Mouse (Mus musculus) layer of hippocampus, postnatal 14 days (tissue): ENCODE measurements around the gene Pin1. TPM values are rescaled to one million over a fixed set of nuclear protein-coding genes. Genes with fewer than 3 reads are reported as not detected.
"Not testable (repeated sequence)": the region's sequence is repeated elsewhere in the genome, so short reads cannot be mapped to it uniquely, and the experiment has no call there.

Experiments
- DNase-seq, 2 experiments: peaks; one replicate each; pipeline ENCODE4 v3.0.0; 2021 to 2022; ENCODE audit warnings: low spot score in 2 of 2, mixed read lengths in 1 of 2
- total RNA-seq, 2 experiments: library from RNA; stranded (reverse); gene quantifications; 2 replicates each; pipeline ENCODE4 v1.2.3; 2021

The Pin1 gene
- total RNA-seq, 2 experiments from 2014 or later, result 33.8 to 34.0 TPM

DNA sequence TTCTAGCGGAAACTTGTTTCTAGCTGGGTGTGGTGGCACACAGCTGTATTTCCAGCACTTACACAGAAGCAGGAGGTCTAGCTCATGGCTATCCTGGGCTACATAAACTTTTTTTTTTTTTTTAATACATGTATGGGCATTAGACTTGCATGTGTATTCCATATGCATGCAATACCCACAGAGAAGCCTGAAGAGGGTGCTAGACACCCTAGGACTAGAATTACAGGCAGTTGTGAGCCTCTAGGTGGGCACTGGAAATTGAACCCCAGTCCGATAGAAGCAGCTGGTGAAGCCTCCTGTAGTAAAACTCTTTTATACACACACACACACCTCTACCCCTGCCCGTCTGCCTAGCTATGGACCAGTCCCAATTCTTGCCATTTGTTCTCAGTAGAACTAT lies 2.0 kb downstream of the Pin1 start:
- DNase-seq, result no peak

DNA sequence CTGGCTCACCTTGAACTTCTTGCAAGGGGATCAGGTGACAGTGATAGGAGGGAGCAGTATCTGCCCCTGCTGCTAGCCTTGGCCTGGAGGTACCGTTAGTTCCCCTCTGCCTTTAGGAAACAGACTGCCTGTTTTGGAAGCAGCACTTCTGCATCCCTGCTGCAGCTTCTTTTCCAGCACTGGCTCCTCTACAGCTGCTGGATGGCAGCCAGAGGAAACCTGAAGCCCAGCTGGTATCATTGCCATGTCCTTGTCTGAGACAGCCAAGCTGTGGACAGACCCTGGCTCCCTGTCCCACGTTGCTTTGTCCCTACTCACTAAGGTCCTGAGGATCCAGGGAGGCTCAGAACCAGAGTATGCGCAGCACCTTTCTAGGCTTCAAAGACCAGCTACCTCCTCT lies 5.7 kb downstream of the Pin1 start:
- DNase-seq, result no peak

DNA sequence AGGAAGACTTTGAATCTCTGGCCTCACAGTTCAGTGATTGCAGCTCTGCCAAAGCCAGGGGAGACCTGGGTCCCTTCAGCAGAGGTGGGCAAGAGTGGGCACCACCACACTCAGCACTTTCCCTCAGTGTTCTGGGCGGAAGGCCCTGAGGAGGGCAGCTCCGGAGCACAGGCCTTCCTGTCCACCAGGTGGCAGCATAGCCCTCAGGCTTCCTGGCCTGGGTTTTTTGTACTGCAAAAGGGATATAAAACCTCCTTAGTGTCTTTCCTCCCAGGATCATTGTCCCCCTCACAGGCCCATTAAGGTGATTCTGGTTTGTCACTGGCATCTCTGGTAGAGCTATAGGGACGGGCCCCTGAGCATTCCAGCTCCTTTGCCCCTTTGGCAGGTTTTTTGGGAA lies 10.4 kb downstream of the Pin1 start:
- DNase-seq, result peak; percentile 82

DNA sequence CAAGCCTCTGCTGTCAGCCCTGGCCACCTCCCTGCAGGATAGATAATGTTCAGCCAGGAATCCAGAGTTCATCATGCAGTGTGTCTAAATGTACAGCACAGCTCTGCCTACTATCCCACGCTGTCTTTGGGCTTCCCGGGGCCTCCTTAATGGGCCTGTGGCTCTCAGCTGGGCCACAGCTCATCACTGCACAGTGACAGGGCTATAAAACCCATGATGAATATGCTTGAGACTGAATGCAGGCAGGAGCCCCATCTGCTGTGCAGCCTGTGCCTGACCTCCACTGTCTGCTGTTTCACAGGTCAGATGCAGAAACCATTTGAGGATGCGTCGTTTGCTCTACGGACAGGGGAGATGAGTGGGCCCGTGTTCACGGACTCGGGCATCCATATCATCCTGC lies 11.0 kb downstream of the Pin1 start:
- DNase-seq, result no peak

DNA sequence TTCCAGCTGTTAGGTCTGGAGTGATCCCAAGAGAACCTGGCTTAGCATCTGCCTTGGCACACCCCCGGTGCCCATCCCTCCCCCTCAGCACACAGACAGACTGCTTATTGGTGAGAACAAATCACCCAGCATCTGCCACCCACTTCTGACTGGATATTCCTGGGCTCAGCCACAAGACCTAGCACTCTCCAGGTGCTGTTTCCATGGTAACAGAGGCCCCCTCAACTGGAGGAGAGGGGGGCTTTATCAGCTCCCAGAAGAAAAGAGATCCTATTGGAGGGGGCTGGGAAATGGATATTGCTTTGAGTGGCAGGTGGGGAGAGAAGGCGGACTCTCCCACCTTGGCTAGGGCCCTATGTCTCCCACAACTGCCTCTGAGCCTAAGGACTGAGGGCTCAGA lies 12.1 kb downstream of the Pin1 start:
- peak; percentile 59 to 73 for DNase-seq

DNA sequence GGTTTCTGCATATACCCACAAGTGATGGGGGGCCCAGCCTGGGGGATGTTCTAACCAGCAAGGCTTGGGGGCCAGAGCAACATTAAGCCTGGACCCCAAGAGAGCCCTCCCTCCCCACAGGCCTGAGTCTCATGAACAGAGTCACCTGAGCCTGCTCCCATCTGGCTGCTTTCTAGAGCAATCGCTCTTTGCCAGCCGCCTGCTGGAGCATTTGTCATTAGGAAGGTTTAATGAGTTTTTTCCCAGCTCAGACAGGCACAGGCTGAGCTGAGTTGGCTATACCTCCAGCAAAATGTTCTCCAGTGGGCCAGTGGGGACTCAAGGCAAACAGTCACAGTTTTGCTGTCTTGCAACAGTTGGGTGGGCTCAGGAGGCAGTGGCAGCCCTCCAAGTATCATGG lies 12.5 kb downstream of the Pin1 start:
- DNase-seq, result peak; percentile 69 to 80

DNA sequence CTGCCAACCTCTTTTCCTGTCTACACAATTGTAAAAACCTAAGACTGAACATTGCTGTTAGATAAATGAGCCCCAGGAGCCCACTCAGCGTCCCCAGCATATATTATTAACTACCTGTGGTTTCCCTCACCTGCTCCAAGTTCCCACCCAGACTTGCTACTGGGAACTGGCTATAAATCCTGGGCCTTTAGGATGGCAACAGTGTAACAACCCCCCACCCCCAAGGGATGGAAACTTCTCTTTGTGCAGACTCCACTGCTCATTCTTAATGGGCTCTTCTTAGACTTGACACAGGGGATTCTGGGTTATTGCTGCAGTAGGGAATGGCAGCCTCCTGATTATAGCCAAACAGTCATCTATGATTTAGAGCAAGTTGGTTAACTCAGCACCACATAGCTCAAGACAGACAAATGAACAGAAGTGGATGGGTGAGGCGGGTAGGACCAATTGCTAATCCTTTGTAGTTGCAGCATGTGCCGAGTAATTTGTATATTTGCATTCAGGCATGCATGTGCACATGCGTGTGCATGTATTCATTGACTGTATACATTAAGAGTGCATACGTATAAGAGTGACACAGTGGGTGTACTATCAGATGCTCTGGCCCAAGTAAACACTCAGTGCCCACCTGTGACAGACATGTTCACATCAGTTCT lies 13.2 kb downstream of the Pin1 start:
- no peak for DNase-seq

DNA sequence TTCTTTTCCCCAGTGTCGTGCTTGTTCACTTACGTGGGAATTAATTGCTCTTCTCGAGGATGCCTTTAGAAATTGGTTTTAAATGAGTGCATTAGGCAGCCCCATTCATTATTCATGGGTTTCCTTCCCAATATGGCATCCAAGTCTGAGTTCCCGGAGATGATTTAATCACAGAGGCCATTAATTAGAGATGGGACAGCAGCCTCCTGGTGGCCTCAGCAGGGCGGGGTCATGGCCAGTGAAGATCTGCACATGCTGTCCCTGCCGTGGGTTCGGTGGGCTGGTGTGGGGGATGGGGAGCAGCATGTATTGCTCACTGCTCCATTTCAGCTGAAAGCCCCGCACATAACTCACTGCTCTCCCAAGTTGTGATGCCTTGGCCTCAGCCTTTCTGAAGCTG lies 14.0 kb downstream of the Pin1 start:
- no peak for DNase-seq

DNA sequence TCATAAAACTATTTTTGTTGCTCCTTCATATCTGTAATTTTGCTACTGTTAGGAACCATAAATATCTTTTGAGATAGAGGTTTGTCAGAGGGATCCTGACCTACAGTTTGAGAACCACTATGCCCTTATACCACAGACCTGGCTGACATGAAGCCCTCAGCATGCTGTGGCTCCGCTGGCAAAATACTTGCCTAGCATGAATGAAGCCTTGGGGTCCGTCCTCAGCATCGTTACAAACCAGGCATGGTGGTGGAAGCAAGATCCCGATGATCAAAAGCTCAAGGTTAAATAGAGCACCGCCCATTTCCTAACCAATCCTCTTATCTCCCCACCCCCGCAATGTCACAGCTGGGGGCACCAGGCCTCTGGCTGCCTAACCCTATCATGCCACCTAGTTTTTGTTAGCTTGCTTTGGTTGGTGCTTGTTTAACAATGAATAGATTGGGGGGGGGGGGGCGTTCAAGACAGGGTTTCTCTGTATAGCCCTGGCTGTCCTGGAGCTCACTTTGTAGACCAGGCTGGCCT lies 14.7 kb downstream of the Pin1 start:
- no peak for DNase-seq

DNA sequence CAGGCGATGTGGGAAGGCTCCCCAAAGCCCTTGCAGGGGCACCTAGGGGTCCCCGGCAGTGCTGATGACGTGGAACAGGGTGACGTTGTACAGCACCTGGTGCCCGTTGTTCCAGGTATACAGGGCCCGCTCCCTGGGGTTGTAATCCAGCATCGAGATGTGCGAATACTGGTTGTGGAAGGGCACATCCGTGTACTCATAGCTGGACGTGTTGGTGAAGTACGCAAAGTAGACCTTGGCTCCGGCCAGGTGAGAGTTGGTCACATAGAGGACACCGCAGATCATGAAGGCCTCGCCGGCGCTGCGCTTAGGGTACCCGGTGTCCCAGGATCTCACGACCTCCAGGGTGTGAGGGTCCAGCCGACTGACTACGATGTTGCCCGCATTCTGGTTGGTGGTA lies 16.2 kb downstream of the Pin1 start:
- no peak for DNase-seq

DNA sequence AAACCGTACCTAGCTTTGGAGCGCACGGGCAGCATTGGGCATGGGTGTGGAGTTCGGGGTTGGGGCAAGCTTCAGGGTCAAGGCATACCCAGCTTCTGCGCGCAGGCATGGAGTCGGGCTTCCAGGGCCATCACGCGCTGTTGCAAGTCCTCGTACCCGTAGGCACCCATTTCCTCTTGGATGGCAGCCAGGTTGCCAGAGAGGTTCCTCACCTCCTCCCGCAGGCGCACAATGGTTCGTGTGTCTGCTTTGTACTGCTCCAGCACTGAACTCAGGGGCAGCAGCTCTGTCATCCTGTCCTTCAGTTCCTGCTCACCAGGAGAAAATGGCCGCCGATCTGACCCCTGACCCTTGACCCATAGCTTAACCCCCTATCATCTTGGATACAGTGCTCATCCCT lies 20.2 kb downstream of the Pin1 start:
- no peak for DNase-seq

DNA sequence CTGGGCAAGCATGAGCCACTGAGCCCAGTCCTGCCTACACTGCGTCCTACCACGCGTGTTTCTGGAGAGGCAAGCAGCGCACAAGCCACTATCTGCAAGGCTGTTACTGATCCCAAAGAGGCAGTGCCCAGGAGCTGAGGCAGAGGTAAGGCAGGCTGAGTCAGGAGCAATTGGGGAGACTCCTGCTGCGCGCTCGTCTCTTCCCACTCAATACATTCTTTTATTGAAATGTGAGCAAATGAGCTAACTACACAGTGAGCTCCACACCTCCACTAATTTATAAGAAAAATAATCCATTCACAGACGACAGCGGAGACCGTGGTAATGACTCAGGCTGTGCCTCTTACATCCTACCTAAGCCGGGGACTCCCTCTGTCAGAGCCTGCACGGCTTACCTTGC lies 26.0 kb downstream of the Pin1 start:
- no peak for DNase-seq

DNA sequence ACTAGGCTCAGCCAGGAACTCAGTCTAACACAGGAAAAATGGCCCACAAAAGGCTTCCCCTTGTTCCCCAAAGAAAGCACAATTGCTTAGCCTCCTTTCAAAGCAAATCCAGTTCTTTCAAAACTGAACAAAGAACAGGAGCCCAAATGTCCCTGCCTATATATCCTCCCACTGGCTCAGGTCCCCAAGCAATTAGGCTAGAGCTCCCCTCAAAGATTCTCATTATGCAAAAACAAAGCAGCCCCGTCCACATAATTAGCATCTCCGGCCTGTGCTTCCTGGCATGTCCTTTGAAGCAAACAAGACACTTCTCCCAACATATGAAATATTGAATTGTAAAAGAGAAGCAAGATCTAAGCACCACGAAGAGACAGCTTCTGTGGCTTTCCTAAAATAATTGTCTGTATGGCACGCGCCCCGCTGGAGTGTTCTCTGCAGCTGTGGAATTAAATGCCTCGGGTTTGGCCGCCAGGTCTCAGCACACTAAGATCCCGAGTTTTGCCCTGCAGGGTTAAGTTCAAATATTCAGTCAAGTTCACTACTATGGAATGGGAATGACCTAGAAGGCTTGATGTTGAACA lies 28.6 kb downstream of the Pin1 start:
- DNase-seq, result no peak

DNA sequence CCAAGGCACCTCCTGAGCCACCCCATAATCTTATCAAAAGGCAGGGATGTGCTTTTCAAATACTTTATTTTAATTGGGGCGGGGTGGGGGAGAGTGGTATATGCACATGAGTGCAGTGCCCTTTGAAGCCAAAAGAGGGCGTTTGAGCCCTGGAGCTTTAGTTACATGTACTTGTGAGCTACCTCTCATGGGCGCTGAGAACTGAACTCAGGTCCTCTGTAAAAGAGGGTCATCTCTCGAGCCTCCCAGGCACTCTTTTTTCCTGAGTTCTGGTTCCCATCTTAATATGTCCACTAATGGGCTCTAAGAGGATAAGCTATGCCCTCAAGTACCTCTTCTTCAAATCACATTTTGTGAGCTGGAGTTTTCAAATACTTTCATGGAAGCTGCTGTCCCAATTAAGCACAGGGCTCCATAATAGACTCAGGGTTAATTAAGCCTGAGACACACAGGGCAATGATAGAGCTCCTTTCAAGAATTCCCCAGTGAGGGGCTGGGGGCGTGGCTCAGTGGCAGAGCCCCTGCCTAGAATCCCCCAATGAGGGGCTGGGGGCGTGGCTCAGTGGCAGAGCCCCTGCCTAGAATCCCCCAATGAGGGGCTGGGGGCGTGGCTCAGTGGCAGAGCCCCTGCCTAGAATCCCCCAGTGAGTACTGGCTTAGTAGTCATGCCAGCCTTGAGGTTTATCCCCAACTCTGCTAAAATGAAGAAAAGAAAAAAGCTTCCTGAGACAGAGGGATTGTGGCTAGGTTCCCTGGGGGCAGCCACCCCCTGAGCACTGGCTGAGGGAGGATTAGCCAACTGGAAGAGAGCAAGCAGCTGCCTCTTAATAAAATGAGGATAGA lies 29.9 kb downstream of the Pin1 start:
- no peak for DNase-seq

DNA sequence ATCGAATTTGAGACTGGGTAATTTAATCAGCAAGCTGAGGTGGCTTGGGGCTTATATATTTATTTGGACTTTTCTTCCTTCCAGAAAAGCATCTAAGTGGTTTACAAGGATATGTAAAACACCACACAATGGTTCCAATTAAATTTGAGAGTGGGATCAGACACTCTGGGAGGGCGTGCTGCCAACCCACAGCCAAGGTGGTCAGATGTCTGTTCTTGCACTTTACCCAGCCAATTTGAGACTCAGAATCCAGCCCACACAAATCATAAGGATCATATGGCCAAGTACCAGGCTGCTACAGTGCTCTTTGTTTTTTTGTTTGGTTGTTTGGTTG lies 30.5 kb downstream of the Pin1 start:
- no peak for DNase-seq

DNA sequence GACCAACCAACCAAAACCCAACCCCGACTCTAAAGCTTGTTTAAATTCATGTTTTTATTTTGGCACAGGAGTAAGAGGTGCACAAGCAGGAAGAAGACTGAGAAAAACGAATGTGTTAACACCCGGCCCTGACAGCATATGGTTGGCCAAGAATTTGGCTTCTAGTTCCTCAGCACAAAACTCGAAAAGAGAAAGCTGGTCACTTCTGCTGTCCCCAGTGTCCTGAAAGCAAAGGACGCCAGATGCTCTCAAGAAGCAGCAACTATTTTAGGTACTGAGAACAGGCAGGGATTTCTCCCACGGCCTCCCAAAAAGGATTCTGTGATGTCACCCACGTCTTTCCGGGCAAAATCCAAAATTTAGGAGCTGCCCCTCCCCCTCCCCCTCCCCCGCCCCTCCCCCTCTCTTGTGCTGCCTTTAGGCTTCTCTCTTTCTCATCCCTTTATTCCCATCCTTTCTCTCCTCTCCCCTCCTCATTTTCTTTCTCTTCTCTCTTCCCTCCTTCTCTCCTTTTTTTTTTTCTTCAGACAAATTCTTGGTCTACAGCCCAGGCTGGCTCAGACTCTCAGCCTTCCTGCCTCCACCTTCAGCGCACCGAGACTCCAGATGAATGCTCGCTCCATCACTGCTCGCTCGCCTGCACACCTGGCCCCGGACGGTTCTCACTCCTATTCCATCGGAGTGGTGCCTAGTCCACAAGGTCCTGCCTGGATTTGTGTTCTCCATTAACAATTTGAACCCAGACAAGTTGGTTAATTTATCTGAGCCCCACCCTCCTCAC lies 33.4 kb downstream of the Pin1 start:
- DNase-seq, result no peak

DNA sequence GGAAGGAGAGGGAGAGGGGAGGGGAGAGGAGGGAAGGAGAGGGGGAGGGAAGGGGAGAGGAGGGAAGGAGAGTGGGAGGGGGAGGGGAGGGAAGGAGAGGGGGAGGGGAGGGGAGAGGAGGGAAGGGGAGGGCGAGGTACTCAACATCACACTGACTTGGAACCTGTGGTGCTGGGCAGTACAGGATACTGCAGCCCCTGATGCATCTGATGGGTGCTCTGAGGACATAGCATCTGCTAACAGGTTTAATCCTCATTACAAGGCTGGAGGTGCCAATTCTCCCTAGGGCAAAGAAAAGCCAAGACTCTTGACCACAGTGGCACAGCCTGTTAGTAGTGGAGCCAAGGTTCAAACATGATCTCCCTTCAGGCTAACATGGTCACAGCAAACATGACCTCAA lies 37.5 kb downstream of the Pin1 start:
- DNase-seq, result no peak

DNA sequence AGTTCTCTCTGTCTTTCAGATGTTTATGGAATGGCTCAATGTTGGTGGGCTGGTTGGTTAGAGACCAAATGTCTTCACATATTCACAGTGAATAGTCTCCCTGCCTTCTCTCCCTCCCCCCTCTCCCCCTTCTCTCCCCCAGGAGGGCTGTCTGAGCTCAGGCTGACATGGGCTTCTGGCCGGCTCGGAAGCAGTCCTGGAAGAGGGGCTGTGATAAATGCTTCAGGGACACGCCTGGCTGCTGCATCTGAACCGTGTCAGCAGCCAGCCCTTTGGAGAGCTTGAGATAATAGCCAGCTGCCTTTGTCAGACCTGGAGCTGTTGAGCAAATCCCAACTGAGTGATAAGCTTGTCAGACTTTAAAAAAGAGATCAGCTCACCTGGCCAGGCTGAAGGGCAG lies 38.0 kb downstream of the Pin1 start:
- DNase-seq, result no peak

DNA sequence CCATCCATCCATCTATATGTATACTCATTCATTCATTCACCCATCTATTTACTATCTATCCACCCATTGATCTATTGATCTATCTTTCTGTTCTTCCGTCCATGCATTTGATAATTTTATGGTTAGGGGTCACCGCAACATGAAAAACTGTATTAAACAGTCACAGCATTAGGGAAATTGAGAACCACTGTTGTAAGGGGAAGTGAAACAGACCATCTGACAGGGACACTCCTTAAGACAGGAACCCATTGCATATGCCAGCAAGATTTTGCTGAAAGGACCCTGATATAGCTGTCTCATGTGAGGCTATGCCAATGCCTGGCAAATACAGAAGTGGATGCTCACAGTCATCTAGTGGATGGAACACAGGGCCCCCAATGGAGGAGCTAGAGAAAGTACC lies 38.6 kb downstream of the Pin1 start:
- not testable (repeated sequence) for DNase-seq

DNA sequence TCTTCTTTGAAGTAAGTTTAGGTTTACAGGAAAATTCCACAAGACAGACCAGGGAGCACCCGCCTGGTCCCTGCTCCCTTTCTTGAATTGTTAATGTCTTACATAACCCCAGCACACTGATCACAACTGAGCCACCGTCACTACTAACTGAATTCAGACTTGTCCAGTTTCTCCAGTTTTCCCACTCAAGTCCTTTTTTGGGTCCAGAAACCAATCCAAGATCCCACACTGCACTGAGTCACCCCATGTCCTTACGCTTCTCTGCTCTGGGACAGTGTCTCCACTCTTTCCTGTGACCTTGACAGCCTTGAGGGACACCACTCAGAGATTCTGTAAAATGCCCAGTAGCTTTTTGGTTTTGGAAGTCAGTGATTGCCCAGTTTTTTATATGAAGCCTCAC lies 41.0 kb downstream of the Pin1 start:
- no peak for DNase-seq

DNA sequence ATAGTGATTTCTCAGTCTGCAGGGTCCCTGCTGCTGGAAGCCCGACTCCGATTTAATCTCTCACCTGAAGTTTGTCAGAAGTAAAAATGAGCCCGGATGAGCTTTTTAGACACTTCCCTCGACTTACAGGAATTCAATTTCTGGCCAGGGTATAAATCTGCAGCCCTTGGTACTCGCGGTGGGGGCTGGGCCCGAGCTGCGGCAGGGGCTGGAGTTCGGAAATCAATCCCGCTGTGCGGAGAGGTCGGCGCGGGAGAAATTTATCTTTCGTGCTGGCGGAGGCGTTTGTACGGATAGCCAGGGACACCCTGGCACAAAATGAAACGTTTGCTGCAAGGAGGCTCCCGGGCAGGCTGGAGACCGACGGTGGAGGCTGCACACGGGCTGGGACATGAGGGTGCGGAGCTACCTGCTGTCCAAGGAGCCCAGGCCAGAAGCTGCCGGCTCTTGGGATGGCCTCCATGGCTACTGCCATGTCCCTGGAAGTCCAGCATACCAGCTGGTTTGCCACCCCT lies 42.9 kb downstream of the Pin1 start:
- no peak for DNase-seq
